Mouse (Mus musculus) spleen, adult 2 months (tissue): Measurements from ENCODE around the gene Cdca5. TPM values are rescaled to one million over a fixed set of nuclear protein-coding genes. Genes with fewer than 3 reads are reported as not detected.

Experiments
- DNase-seq, 2 experiments: peaks; one replicate each; pipeline versions ENCODE4 v3.0.0 to v3.0.0-alpha.2; 2012 to 2021; ENCODE audit warnings: low spot score in 2 of 2, low read depth in 1 of 2
- H3K27ac ChIP-seq: fragments of 200-500 bp; 2 replicates; pipeline ENCODE4 v1.5.1; 2012; ENCODE audit warnings: low read length, inconsistent platforms; ENCODE audit not compliant: insufficient read depth
- H3K27me3 ChIP-seq: fragments of 200-500 bp; 2 replicates; pipeline ENCODE4 v1.6.1; 2012; ENCODE audit warnings: mild to moderate bottlenecking, moderate library complexity, low read length, inconsistent platforms; ENCODE audit not compliant: control insufficient read depth, insufficient read depth
- H3K36me3 ChIP-seq: fragments of 200-500 bp; 2 replicates; pipeline ENCODE4 v1.6.1; 2012; ENCODE audit warnings: mild to moderate bottlenecking, low read length, inconsistent platforms; ENCODE audit not compliant: control insufficient read depth, insufficient read depth
- H3K4me1 ChIP-seq: fragments of 200-500 bp; 2 replicates; pipeline ENCODE4 v1.6.1; 2011; ENCODE audit warnings: inconsistent platforms; ENCODE audit not compliant: control insufficient read depth, insufficient read depth, insufficient read length
- H3K4me3 ChIP-seq: fragments of 200-500 bp; 2 replicates; pipeline ENCODE4 v1.5.1; 2011; ENCODE audit warnings: mild to moderate bottlenecking, inconsistent platforms; ENCODE audit not compliant: insufficient read depth, insufficient read length; ENCODE audit errors: extremely low read depth
- CTCF ChIP-seq: fragments of 200-500 bp; IDR thresholded peaks from 2 replicates; pipeline ENCODE4 v1.5.1; 2011; ENCODE audit warnings: mild to moderate bottlenecking, inconsistent platforms; ENCODE audit not compliant: insufficient read depth, insufficient read length, insufficient replicate concordance; ENCODE audit errors: extremely low read depth
- POLR2A ChIP-seq: fragments of 200-500 bp; IDR thresholded peaks from 2 replicates; pipeline ENCODE4 v1.6.1; 2011; ENCODE audit warnings: low read depth, low read length, inconsistent platforms
- WGBS: fragments of 180-500 bp; shearing (Covaris S2); methylation state at CpG from one replicate; pipeline ENCODE4 v1.1.7; 2018; 5-methylcytosine and 5-hydroxymethylcytosine counted together
- polyA plus RNA-seq: library from polyadenylated mRNA; depleted of rRNA; stranded (reverse); fragments of >200 nt; gene quantifications from 2 replicates; pipeline ENCODE4 v1.2.3, GENCODE M21; 2012

Cdca5 gene
- polyA plus RNA-seq, 1 experiment: 4.4 TPM

DNA sequence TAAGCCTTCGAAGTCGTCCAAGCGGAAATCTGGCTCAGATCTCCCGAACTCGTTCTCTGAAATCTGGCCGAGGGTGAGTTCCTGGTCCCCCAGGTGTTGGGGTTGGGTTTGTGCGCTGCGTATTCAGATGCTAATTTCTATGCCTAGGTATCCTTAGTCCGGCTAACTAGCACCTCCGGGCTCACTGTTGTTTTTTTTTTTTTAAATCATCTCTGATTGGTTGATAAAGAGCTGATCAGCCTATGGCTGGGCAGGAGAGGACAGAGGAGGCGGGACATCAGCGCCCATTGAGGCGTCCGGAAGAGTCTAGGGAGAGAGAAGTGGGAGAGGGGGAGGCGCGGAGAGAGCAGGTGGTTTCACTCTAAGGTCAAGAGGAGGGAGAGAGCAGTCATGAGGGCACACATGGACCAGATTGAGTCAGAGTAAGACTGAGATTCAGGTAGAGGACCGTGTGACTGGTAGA, 665 bp downstream of the Cdca5 start:
- H3K36me3 ChIP-seq: peaks cover 14% of the 10 kb centered on the region

DNA sequence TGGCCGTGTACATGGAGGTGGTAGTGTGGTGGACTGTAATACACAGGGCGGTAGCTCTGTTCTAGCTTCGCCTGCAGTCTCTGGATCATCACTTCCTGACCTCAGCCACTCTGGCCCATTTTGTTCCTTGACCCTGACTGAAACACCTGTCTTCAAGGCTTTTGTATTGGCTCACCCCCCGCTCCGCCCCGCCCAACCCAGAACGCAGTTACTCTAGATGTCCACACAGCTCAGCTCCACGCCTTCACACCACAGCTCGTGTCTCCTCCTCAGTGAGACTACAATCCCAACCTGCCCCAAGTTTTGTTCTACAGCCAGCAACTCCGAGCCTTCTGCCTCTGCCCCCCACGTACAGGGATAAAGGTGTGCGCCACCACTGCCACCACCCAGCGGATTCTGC, 4.1 kb downstream of the Cdca5 start:
- no peak for TF ChIP-seq POLR2A
- no peak for TF ChIP-seq CTCF
- WGBS: 96% methylated on average over 13 of the region's 13 CpGs
- no peak overlapping the region for H3K27ac ChIP-seq
- DNase-seq: no peak
- H3K27me3 ChIP-seq: no peaks in the 10 kb centered on the region
- peaks cover 3% of the 10 kb centered on the region; the same call in 1 of the 2 replicates for H3K4me1 ChIP-seq
- no peaks in the 10 kb centered on the region for H3K36me3 ChIP-seq
- H3K4me3 ChIP-seq: no peak overlapping the region

More for the DNA sequence above, 665 bp downstream of the Cdca5 start:
- no peak for TF ChIP-seq POLR2A
- no peak for TF ChIP-seq CTCF
- Histone ChIP-seq H3K27ac (no peak overlapping the region), H3K4me3 (peak overlapping the region; percentile 62), H3K4me1 (peaks cover 4% of the 10 kb centered on the region; the same call in 1 of the 2 replicates), H3K27me3 (no peaks in the 10 kb centered on the region)
- peak in 1 of 2 experiments; percentile 62 for DNase-seq
- under 1% methylated on average over 17 of the region's 17 CpGs for WGBS

DNA sequence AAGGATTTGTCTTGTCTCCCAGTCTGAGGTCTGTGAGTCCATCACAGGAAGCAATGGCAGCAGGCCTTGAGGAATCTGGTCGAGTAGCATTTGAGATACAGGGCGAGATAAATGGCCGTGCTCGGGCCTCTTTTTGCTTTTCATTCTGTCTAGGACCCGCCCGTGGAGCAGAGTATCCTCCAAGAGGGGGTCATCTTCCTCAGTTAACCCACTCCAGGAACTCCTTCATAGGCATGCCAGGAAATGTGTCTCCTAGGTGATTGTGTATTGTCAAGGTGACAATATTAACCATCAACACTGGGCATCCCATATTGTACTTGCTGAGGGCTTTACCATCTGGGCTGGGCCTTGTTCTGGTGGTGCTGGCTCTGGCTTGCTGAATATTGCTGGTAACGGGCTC, 9.3 kb downstream of the Cdca5 start, which contains the start of gene AC131692.1:
Gene AC131692.1, plus strand, starts transcription at position 301 of the 400 bp plus-strand sequence.
- H3K36me3 ChIP-seq: no peaks in the 10 kb centered on the region

DNA sequence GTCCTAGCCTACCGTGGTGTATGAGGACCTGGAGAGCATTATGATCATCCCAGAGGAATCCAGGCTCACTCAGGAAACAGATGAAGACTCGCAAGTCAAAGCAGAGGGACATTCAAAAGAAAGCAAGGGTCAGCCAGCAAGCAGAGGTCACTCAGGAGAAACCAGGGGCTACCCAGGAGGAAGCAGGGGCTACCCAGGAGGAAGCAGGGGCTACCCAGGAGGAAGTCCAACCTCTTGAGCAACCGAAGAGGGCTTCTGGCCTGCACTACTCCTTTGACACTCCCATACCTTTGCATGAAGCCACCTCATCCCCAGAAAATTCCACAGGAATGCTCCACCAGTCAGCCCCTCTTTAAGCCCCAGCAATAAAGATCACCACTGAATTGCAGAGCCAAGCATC, 13.1 kb downstream of the Cdca5 start:
- Histone ChIP-seq H3K4me1 (no peaks in the 10 kb centered on the region), H3K27me3 (no peaks in the 10 kb centered on the region), H3K4me3 (no peak overlapping the region), H3K36me3 (no peaks in the 10 kb centered on the region), H3K27ac (no peak overlapping the region)
- TF ChIP-seq CTCF: no peak
- TF ChIP-seq POLR2A: no peak
- DNase-seq: no peak
- 75% methylated on average over 3 of the region's 3 CpGs for WGBS

More for the DNA sequence above, 9.3 kb downstream of the Cdca5 start, which contains the start of gene AC131692.1:
- no peaks in the 10 kb centered on the region for H3K27me3 ChIP-seq
- TF ChIP-seq CTCF (no peak), POLR2A (no peak)
- H3K4me1 ChIP-seq: no peaks in the 10 kb centered on the region
- no peak within 1 kb of the TSS for H3K27ac ChIP-seq
- 95% methylated on average over 7 of the region's 7 CpGs for WGBS
- no peak within 1 kb of the TSS for H3K4me3 ChIP-seq
- DNase-seq: no peak

DNA sequence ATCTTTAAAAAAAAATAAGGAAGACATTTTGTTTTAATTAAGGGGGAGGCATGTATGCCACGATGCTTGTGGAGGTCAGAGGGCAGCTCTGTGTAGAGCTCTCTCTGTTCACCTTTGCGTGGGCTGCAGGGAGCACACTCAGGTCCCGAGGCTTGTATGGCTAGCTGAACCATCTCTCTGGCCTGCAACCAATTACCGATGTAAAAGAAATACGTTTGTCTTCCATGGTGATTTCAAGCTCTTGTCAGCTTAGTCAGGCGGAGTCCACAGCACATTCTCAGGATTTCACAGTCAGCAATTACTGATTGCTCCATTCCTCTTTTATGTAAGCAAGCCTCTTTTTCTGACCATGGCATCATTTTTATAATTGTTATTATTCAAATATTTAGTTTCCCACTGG, 16.4 kb downstream of the Cdca5 start:
- H3K27ac ChIP-seq: no peak overlapping the region
- no peaks in the 10 kb centered on the region for H3K27me3 ChIP-seq
- no peaks in the 10 kb centered on the region for H3K4me1 ChIP-seq
- DNase-seq: no peak
- H3K4me3 ChIP-seq: no peak overlapping the region
- H3K36me3 ChIP-seq: no peaks in the 10 kb centered on the region
- TF ChIP-seq POLR2A (no peak), CTCF (no peak)
- 90% methylated on average over 6 of the region's 6 CpGs for WGBS

DNA sequence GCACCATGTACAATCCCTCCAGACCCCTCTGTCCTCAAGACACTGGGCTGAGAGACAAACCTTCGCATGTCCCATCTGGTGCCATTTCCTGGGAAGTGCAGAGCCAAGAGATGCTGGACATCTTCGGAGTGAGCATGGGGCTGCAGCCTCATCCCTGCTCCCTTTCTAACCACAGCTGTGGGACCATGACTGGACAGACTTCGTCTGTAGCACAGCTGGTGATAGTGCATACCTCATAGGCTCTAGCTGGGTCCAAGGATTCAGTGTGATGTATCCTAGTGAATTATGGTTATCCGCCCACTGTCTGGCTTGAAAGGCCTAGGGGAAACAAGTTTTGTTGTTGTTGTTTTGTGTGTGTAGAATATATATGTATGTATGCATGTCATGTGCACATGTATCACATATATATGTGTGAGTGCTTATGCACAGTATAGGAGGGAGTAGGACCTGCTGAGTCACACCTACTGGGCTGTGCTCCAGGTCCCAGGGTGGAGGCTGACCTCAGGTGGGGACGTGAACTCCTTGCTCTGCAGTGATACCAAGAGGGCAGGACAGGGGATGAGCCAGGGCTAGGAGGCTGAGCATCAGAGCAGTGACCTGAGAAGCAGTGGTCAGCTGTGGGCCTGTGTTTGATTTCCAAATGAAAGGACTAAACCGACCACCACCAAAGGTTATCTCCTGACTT, 17.5 kb downstream of the Cdca5 start:
- no peaks in the 10 kb centered on the region for H3K4me1 ChIP-seq
- TF ChIP-seq POLR2A: no peak
- TF ChIP-seq CTCF: no peak
- no peak for DNase-seq
- no peaks in the 10 kb centered on the region for H3K27me3 ChIP-seq
- 74% methylated on average over 6 of the region's 6 CpGs for WGBS
- H3K36me3 ChIP-seq: no peaks in the 10 kb centered on the region
- no peak overlapping the region for H3K27ac ChIP-seq
- H3K4me3 ChIP-seq: no peak overlapping the region

DNA sequence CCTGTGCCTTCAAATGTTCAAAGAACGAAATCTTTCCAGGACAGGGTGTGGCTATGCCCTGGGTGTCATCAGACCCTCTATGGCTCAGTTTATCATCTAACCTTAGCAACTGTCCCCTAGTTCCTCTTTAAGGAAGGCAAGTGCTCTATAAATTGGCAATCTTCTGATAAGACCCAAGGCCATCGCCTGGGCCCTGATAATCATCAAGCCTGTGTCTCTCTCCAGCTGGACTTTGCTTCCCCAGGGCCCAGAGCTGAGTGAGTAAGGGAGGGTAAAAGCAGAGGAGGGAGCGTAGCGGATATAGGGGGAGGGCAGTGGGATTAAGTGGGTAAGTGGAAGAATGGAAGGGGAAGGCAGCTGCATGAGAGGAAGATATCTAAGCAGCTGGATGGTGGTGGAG, 19.7 kb downstream of the Cdca5 start:
- Histone ChIP-seq H3K27ac (no peak overlapping the region), H3K4me1 (no peaks in the 10 kb centered on the region), H3K4me3 (no peak overlapping the region), H3K27me3 (no peaks in the 10 kb centered on the region), H3K36me3 (no peaks in the 10 kb centered on the region)
- DNase-seq: no peak
- 91% methylated on average over 4 of the region's 4 CpGs for WGBS
- no peak for TF ChIP-seq POLR2A
- no peak for TF ChIP-seq CTCF
